Mouse (Mus musculus) central nervous system, embryonic 11.5 days (tissue): ENCODE measurements around the gene Dnajb5. TPM values are rescaled to one million over a fixed set of nuclear protein-coding genes. Genes with fewer than 3 reads are reported as not detected.

Source experiments
- polyA plus RNA-seq: library from polyadenylated mRNA; depleted of rRNA; stranded (reverse); fragments of >200 nt; gene quantifications from 2 replicates; pipeline ENCODE4 v1.2.3, GENCODE M21; 2012; rRNA removed

The Dnajb5 gene
- polyA plus RNA-seq: 31.6 and 35.2 TPM in 2 replicates

DNA sequence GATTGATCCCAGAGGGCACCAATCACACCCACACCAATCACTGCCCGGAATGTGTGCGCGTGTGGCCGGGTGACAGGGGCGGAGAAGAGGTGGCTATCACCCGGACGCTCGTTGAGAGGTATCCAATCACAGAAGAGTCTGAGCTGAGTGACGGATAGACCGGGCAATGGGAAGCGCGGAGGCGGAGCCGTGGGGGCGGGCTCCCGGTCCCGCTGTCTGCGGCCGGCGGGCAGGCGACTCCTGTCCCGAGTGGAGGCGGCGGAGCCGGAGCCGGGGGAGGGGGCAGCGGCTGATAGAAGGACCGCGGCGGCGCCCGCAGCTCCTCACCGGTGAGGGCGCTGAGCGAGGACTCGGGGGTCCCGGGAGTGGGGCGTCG is at the start of gene Dnajb5:
Gene Dnajb5 (plus strand): TSS at position 139 of the 376 bp plus-strand sequence.

GRCm38 (mm10) chr4:42916617-42917401 is 32.8 kb upstream of the Dnajb5 start, which contains the start of gene Phf24:
Phf24 (plus strand) TSS chr4:42916660.

GRCm38 (mm10) chr4:42969304-42969703 is 19.7 kb downstream of the Dnajb5 start, which contains the start of gene 1700022I11Rik:
1700022I11Rik (plus strand) TSS chr4:42969604.

GRCm38 (mm10) chr4:43000141-43000986 is 50.8 kb downstream of the Dnajb5 start, which contains the start of gene Vcp:
Vcp (minus strand) TSS chr4:43000507.

Other genes with a start within 250 kb of the Dnajb5 start
- 0.63 and 1.0 TPM in 2 replicates for gene 4930578G10Rik, start 214.3 kb upstream of the Dnajb5 start, polyA plus RNA-seq
- gene Ccl19, start 193.2 kb upstream of the Dnajb5 start, polyA plus RNA-seq: not detected in 2 replicates
- gene Ccl21a, start 175.8 kb upstream of the Dnajb5 start, polyA plus RNA-seq: 2.7 TPM in 1 of 2 replicates, not detected in the other
- 0.02 and 0.06 TPM in 2 replicates for gene Fam205a1, start 95.9 kb upstream of the Dnajb5 start, polyA plus RNA-seq
- gene Gm12394, start 93.0 kb upstream of the Dnajb5 start, polyA plus RNA-seq: not detected in 2 replicates
- gene Fam205c, start 75.6 kb upstream of the Dnajb5 start, polyA plus RNA-seq: not detected in 2 replicates
- 5.0 and 5.8 TPM in 2 replicates for gene Phf24, start 33.2 kb upstream of the Dnajb5 start, polyA plus RNA-seq
- gene 1700022I11Rik, start 19.8 kb downstream of the Dnajb5 start, polyA plus RNA-seq: 0.29 TPM in 1 of 2 replicates, not detected in the other
- gene Vcp, start 50.7 kb downstream of the Dnajb5 start, polyA plus RNA-seq: 316 and 331 TPM in 2 replicates
- gene Fancg, start 60.7 kb downstream of the Dnajb5 start, polyA plus RNA-seq: 23.3 and 25.9 TPM in 2 replicates
- gene Pigo, start 76.0 kb downstream of the Dnajb5 start, polyA plus RNA-seq: 24.8 and 26.7 TPM in 2 replicates
- 158 and 191 TPM in 2 replicates for gene Stoml2, start 81.9 kb downstream of the Dnajb5 start, polyA plus RNA-seq
- gene Fam214b, start 96.4 kb downstream of the Dnajb5 start, polyA plus RNA-seq: 29.5 and 34.3 TPM in 2 replicates
- 30.4 and 42.7 TPM in 2 replicates for gene Unc13b, start 109.1 kb downstream of the Dnajb5 start, polyA plus RNA-seq